Mouse (Mus musculus) embryonic stem cell, embryonic (primary cell): ENCODE results near the gene Erp27.

Experiments
- CTCF ChIA-PET, 4 experiments: fragments of 300-600 bp in 2 of 4; fragments of 350-600 bp in 2 of 4; sonication (Branson Sonifier 250); formaldehyde crosslinking; loops; one replicate each; lab custom pipeline; 2022; ENCODE audit warnings: inconsistent platforms in 2 of 4; lab: Charles Lee
- POLR2A ChIA-PET, 4 experiments: fragments of 300-600 bp in 2 of 4; fragments of 350-600 bp in 2 of 4; sonication (Branson Sonifier 250); formaldehyde crosslinking; loops; one replicate each; lab custom pipeline; 2022; ENCODE audit warnings: antibody characterized with exemption in 4 of 4, inconsistent platforms in 1 of 4; lab: Charles Lee

Erp27 gene

DNA sequence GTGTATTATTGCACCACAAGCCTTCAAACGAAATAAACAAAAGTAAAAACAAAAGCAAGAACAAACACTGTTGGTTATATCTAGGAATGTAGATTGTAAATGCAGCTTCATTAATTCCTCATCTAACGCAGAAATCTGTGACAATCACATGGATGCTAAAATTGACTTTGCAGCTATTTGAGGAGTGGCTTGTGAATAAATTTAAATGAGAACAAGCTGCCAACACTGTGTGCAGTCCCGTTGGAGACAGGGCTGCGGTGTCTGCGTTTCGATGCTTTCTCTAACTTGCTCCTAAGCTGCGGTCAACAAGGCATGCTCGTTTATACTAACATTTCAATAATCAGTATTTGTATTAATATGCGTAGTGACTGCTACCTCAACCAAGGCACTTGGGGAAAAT is 20.3 kb upstream of the Erp27 start:
- CTCF ChIA-PET: interaction anchor here in 1 of 4 experiments (0.6 to 0.8 kb wide), 2 partner anchors 11 to 38 kb away, joined by 3 read pairs; no protein-coding TSS in a partner anchor
- POLR2A ChIA-PET: interaction anchor here in 3 of 4 experiments (0.6 to 3.6 kb wide), 5 partner anchors 12 to 1071 kb away, joined by 3 to 13 read pairs (median 4); partner anchors contain the start of gene Hist4h4 (in 1 of the 3)

DNA sequence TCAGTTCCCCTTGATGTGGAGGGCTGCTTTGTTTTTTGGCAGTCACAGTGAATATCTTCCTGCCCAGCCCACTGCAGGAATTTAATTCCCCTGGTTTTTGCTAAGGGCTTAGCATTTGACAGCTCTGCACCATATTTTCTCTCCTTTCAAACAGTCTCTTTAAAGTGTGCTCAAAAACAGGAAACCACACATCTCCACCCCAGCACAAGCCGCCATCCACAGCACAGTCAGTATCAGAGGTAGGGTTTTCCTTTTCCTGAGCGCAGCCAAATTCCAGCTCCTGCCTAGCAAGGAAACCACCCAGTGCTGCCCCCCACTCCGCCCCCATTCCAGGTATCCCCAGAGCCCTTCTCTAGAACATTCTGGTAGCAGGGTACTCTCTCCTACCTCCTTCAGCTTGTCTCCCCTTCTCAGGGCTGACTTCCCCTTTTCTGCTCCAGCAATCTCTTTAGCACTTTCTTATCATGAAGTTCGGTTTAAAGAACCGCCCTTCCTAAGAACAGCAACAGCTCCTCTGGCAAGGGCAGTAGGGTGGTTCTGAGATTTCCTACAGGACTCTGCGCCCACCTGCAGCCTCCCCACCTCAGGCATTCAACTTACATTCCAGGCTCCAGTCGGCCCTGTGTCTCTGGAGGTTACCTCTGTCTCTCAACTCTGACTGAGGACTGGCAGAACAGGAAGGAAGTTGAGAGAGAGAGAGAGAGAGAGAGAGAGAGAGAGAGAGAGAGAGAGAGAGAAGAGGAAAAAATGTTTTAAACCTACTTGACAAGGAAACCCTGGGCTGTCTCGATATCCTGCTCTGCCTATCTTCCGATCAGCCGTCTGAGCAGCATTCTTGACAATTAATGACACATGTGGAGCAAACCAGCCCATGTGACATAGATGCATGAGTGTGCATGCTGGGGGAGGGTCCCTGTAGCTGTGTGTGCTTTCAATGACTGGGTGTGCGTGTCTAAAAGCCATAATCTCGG is 19.4 kb upstream of the Erp27 start, which contains the start of gene Arhgdib:
Gene Arhgdib, minus strand, starts transcription at position 849 of the 971 bp plus-strand sequence.
- ChIA-PET POLR2A (interaction anchor here in 3 of 4 experiments (0.6 to 3.6 kb wide), 12 partner anchors 11 to 1072 kb away, joined by 3 to 13 read pairs (median 4); partner anchors contain the start of gene Hist4h4 (in 2 of the 3)), CTCF (interaction anchor here in 2 of 4 experiments (0.8 to 1.5 kb wide), 2 partner anchors 21 to 39 kb away, joined by 3 to 4 read pairs; no protein-coding TSS in a partner anchor)

DNA sequence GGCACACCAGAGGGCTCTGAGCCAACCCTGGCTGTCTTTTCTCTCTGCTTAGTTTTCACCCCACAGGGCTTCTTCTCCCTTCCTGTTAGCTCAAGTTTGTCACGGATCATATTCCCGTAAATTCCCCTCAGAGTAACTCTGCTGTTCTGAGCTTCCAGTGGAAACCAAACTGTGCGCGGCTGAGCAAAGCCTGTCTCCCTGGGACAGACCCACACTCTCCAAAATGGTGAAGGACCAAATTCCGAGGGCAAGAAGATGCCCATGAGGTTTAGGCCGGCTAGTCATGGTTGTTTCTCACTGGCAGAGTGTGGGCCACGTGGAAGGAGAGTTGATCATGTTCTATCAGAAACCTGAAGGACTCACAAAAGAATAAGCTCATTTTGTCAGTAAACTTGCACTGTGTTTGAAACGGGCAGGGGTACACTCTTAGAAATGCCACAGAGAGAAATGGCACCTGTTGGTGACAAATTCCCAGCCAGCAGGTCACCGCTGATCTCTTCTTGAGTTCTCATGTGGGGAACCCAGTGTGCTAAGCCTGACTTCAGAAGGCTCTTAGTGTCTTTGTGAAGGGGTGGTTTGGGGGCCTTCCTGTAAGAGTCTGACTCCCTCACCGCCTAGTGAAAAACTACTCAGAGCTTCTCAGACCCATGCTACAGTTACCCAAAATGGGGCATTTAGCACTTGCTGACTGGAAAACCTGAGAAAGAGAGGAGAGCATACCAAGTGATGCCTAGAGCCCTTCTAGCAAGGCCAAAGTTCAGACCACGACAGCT is 18.4 kb upstream of the Erp27 start:
- POLR2A ChIA-PET: interaction anchor here in 3 of 4 experiments (1.1 to 3.6 kb wide), 9 partner anchors 10 to 137 kb away, joined by 3 to 13 read pairs (median 5); partner anchors contain the start of gene Hist4h4 (in 1 of the 3)
- CTCF ChIA-PET: interaction anchor here in 2 of 4 experiments (0.6 to 1.5 kb wide), 2 partner anchors 20 to 340 kb away, joined by 3 to 4 read pairs; no protein-coding TSS in a partner anchor

DNA sequence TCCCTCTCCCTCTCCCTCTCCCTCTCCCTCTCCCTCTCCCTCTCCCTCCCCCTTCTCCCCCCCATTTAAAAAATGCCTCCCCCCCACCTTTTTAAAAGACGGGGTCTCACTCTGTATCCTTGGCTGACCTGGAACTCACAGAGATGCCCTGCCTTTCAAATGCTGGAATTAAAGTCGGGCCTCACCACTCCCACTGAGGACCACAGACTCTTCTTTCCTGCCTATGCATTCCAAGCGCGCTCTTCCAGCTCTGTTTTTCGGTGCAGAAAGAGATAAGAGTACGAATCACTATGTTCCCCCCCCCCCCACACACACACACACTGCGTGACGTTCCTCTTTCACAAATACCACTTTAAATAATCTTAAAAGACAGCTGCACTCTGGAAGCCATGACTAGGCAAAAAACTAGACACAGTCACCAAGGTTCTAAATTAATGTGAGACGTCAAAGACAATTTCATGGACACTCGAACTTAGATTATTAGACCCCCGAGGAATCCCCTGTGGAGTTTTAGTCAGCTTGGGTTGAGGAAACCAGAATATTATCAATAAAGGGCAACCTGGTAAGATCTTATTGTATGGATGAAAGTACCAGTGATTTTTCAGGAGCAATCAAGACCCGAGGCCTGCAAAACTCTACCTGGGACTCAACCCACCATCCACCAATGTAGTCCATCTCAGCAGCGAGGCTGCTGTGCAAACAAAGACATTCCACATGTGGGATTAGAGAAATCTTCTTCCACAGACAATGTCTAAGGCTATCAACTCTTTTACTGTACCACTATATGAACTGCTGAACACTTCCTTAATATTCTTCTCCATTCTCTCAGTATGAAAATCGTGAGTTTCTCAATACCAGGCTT is 17.6 kb upstream of the Erp27 start:
- ChIA-PET POLR2A (interaction anchor here in 3 of 4 experiments (0.6 to 3.6 kb wide), 9 partner anchors 9 to 136 kb away, joined by 3 to 13 read pairs (median 3); partner anchors contain the start of gene Hist4h4 (in 2 of the 3)), CTCF (no interaction called here)

DNA sequence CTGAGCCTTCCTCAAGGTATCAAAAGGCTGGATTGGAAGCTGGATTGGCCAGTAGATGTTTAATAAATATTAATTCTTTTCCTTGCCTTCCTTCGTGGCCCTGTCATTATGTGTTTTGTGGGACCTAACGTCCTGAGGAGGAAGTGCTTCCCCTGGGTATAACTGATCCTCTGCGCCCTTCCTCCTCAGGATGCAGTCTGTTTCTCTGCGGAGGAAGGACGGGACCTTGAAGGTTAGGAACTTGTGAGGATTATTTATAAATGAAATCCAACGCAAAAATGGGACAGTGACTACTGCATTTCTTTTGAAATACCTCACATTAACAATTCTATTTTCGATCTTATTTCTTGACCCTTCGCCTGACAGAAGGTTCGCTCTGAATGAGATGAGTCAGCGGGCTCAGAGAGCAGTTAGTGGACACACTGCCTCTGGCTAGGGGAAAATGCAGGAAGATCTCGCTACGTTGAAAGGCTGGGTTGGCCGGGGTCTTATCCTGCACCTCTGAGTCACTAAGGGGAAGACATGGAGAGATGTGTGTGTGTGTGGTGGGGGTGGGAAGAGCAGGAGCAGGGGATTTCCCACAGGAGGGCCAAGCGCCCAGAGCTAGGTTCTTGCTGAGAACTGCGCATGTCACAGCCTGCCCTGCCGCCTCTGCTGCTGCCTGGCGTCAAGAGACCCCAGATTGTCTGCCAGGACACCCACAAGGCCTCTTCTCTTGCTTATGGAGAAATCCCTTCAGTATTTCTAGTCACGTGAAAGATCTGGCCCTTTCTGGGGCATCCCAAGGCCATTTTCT is 16.5 kb upstream of the Erp27 start:
- ChIA-PET CTCF (interaction anchor here in 2 of 4 experiments (1.0 to 1.1 kb wide), 2 partner anchors 60 to 91 kb away, joined by 3 read pairs; no protein-coding TSS in a partner anchor), POLR2A (interaction anchor here in 3 of 4 experiments (0.6 to 1.2 kb wide), 5 partner anchors 8 to 135 kb away, joined by 3 to 4 read pairs (median 3); partner anchors contain the start of gene Hist4h4 (in 2 of the 3))

DNA sequence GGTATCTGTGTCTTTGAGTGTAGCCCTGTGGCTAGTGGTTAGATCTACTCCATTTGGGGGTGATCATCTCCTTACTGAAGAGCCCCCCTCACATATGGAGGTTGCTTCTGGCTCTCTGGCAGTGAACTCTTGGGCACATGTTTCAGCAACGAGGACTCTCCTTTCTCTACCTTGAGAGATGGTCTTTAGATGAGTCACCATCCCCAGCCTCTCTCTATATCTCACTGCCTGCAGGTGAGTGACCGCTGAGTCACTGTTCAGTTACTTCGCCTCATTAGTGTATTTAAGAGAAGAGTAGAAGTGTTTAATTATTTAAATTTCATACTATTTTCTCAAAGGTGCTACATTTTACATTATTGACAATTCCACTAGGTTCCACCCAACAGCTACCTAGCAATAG is 15.1 kb upstream of the Erp27 start:
- ChIA-PET POLR2A (interaction anchor here in 1 of 4 experiments (1.5 to 1.6 kb wide), 2 partner anchors 110 to 133 kb away, joined by 3 to 5 read pairs; partner anchors contain the start of genes BC049715, Hist4h4 and Wbp11), CTCF (no interaction called here)

DNA sequence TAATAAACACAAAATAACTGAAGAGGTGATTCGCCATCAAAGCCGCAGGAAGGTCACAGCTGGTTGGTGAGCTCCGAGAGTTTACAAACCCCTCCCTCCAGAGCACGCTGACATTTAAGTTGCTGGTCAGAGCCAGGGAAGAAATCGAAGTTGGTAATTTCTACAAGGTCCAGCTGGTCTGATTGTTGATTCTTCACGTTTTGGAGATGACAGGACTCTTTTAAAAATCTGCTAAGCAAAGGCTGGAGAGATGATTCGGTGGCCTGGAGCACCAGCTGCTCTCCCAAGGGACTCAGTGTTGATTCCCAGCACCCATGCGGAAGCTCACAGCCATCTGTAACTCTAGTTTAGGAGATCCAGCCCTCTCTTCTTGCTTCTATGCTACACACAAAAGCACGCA is 14.4 kb upstream of the Erp27 start:
- CTCF ChIA-PET: no interaction called here
- POLR2A ChIA-PET: interaction anchor here in 1 of 4 experiments (1.5 to 1.6 kb wide), 2 partner anchors 109 to 132 kb away, joined by 3 to 5 read pairs; partner anchors contain the start of genes BC049715, Hist4h4 and Wbp11

DNA sequence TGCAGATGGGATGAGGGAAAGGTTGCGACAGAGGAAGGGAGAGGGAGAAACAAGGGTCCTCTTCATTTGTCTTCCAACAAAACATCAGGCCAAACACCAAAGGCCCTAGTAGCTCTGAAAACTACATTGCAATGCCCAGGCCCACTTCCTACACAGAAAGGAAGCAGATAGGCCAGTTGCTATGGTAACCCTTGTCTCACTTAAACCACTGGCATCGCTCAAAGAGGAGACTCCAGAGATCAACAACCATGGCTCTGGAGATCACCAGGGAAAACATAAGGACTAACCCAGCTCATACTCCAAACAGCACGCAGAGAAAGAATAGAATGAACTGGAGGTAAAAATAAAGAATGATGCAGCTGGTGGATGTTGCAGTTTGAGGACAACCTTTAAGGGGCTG is 13.3 kb upstream of the Erp27 start:
- CTCF ChIA-PET: no interaction called here
- POLR2A ChIA-PET: interaction anchor here in 1 of 4 experiments (0.7 kb wide), 1 partner anchor 116 kb away, joined by 3 read pairs; no protein-coding TSS in a partner anchor

DNA sequence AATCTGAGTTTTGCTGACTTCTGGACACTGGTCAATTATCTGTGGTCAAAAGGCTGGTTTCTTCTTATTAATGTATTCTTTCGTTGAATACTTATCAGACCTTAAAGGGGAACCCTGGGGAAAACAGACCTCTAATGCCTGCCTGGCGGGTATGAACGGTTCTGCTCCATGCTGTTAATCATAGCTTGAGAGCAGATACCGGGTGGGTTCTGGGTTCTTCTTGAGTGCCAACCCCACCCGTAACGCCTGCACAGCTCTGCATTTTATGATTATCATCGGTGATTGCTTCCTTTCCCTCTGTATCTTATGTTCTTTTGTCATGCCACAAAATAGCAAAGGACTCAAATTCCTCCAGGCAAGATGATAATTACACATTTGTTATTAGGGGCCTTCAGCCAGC is 12.1 kb upstream of the Erp27 start:
- ChIA-PET CTCF (interaction anchor here in 1 of 4 experiments (2.5 kb wide), 1 partner anchor 14 kb away, joined by 7 read pairs; no protein-coding TSS in a partner anchor), POLR2A (interaction anchor here in 2 of 4 experiments (1.2 to 1.9 kb wide), 2 partner anchors 106 to 130 kb away, joined by 4 to 8 read pairs; partner anchors contain the start of genes Hist4h4 (in 1 of the 2) and Wbp11 (in 1 of the 2))

DNA sequence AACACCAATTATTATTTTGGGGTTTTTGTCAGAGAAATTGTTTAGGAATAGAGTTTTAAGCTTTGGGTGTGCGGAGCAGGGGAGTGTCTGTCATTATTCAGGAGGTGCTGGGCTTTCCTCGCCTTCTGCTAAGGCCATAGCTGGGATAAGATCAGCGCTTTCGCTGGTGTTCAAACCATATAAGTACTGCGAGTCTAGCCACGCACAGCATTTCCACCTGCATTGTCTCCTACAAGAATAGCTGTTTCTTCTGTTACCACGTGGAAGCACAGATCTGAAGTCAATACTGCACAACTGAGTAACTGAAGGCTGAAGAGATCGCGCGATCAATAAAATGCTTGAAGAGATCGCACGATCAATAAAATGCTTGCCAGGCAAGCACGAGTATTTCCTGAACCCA is 9.3 kb upstream of the Erp27 start:
- POLR2A ChIA-PET: interaction anchor here (0.5 to 4.8 kb wide), 12 partner anchors 8 to 836 kb away, joined by 3 to 32 read pairs (median 4); partner anchors contain the start of genes BC049715 (in 3 of the 4), Hist4h4 (in 3 of the 4), Wbp11 (in 3 of the 4) and H2afj (in 2 of the 4)

DNA sequence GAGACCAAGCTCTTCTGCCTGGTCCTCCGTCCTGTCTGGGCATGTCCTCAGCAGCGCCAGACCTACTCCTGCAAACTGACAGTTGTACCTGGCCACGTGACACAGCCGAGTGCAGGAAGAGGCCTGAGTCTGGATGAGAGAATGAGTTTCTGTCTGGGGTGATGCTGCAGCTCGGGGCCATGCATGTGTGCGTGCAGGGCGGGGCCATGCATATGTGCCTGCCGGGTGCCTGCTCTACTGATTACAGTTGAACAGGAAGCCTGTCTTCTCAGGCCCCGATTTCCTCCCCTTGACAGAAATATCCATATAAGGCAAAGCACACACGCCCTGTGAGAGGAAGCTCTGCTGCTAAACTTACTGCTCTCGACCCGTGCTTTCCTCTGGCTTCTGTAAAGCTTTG is 8.7 kb upstream of the Erp27 start:
- CTCF ChIA-PET: interaction anchor here in 1 of 4 experiments (1.1 to 1.9 kb wide), 2 partner anchors 10 to 239 kb away, joined by 3 to 6 read pairs; partner anchors contain the start of gene Rerg
- POLR2A ChIA-PET: interaction anchor here (0.5 to 4.8 kb wide), 16 partner anchors 9 to 835 kb away, joined by 3 to 32 read pairs (median 4); partner anchors contain the start of genes BC049715 (in 3 of the 4), Hist4h4 (in 3 of the 4), Wbp11 (in 3 of the 4) and H2afj (in 2 of the 4)

More for the DNA sequence above, 9.3 kb upstream of the Erp27 start:
- CTCF ChIA-PET: interaction anchor here in 1 of 4 experiments (0.8 kb wide), 1 partner anchor 213 kb away, joined by 3 read pairs; no protein-coding TSS in a partner anchor

DNA sequence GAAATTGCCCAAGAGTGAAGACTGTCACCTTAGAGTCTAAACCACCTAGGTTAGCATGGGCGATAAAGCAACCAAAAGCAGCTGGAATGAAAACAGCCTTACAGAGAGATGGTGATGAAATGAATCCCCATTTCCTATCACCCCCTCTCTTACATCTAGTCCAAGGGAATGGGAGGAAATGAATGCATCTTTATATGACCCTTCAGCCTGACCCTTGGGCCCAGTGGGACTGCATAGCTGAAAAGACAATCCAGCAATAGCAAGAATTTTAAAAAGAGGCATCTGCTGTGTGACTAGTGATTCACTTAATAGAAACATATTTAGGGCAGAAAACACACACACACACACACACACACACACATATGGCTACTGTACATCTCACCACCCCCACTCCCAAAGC is 5.6 kb upstream of the Erp27 start:
- POLR2A ChIA-PET: interaction anchor here in 1 of 4 experiments (4.8 kb wide), 1 partner anchor 124 kb away, joined by 32 read pairs; the partner anchor contains the start of gene Hist4h4
- CTCF ChIA-PET: no interaction called here

DNA sequence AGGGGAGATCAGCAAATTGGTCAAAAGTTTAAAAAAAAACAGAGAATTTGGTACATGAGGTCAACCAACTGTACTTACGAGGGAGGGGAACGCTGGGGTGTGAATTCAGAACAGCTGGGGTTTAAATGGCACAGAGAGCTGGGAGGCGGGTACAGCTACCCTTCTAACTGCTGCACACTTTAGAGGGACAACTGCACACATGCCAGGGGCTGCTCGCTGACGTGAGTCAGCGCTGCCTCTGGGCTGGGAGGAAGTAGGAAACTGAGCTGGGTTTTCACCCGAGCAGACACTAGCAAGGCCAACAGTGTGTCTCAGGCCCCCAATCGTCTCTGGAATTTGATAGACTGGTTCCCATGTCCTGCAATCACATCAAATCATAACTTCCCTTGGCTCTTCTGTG is 3.1 kb upstream of the Erp27 start:
- POLR2A ChIA-PET: no interaction called here
- CTCF ChIA-PET: no interaction called here

DNA sequence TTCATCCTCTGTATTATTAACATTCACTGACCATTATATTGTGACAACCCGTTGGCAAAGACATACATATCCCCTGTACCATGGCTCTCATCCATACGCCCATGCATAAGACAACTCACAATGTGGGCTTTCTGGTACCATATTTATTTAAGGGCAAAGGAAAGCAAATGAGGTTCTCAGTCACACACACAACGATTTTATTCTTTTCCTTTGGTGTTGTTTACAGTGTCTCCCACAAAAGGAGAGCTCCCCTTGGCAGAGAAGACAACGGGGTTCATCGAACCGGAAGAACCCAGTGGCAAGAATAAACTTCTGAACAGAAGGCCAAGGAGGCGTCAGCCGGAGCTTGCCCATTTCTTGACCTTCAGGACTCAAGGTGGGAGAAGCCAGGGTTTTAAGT is 1.6 kb upstream of the Erp27 start, which contains the start of gene Pde6h:
Gene Pde6h, plus strand, starts transcription at position 301 of the 400 bp plus-strand sequence.
- CTCF ChIA-PET: interaction anchor here in 1 of 4 experiments (0.6 kb wide), 1 partner anchor 38 kb away, joined by 3 read pairs; no protein-coding TSS in a partner anchor
- POLR2A ChIA-PET: interaction anchor here in 1 of 4 experiments (1.2 kb wide), 1 partner anchor 9 kb away, joined by 4 read pairs; no protein-coding TSS in a partner anchor

DNA sequence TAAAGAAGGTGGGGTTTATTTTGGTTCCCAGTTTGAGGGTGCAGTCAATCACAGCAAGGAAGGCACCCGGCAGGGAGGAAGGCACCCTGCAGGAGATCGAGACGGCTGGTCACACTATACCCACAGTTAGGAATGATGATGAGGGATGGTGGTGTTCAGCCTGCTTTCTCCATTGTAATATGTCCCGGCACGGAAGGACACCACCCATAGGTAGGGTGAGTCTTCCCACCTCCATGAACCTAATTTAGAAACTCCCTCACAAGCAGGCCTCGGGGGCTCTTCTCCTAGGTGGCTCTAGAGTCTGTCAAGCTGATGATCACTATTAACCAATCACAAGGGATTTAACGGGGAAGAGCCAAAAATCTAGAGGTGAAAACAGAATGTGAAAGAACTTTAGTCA is 891 bp upstream of the Erp27 start:
- ChIA-PET CTCF (no interaction called here), POLR2A (interaction anchor here in 1 of 4 experiments (2.3 kb wide), 1 partner anchor 43 kb away, joined by 6 read pairs; no protein-coding TSS in a partner anchor)
